Mouse (Mus musculus) heart, postnatal 0 days (tissue): ENCODE data around the gene Lacc1. TPM values are rescaled to one million over a fixed set of nuclear protein-coding genes. Genes with fewer than 3 reads are reported as not detected.
A peak's percentile ranks its signal among the peaks of the same experiment; 100 is the strongest.
"Not testable (repeated sequence)": the region's sequence is repeated elsewhere in the genome, so short reads cannot be mapped to it uniquely, and the experiment has no call there.

ENCODE experiments used
- ATAC-seq: fragments of 200-750 bp; cut with Nextera tagmentation; 2 replicates; pipeline ENCODE4 v1.8.0; 2017; ENCODE audit warnings: low read depth, moderate number of reproducible peaks, moderate library complexity; ENCODE audit not compliant: insufficient read depth
- DNase-seq: peaks from one replicate; pipeline ENCODE4 v3.0.0-alpha.2; 2016; ENCODE audit warnings: low spot score
- H3K27ac ChIP-seq: fragments of 300-500 bp; sonication (generic); 2 replicates; pipeline ENCODE4 v1.5.1; 2014; ENCODE audit warnings: low read depth, mild to moderate bottlenecking
- H3K27me3 ChIP-seq: fragments of 300-500 bp; sonication (generic); 2 replicates; pipeline ENCODE4 v1.6.1; 2014; ENCODE audit warnings: low read length, mixed read lengths; ENCODE audit not compliant: control insufficient read depth, insufficient read depth
- H3K36me3 ChIP-seq: fragments of 300-500 bp; sonication (generic); replicated peaks from 2 replicates; pipeline ENCODE4 v1.6.1; 2014; ENCODE audit warnings: low read length, mixed read lengths; ENCODE audit not compliant: control insufficient read depth, insufficient read depth
- H3K4me1 ChIP-seq: fragments of 300-500 bp; sonication (generic); 2 replicates; pipeline ENCODE4 v1.6.1; 2014; ENCODE audit warnings: antibody characterized with exemption; ENCODE audit not compliant: control insufficient read depth, insufficient read depth
- H3K4me2 ChIP-seq: fragments of 300-500 bp; sonication (generic); 2 replicates; pipeline ENCODE4 v1.6.1; 2014; ENCODE audit warnings: low read depth, mild to moderate bottlenecking, low read length, moderate library complexity
- H3K4me3 ChIP-seq: fragments of 300-500 bp; sonication (generic); 2 replicates; pipeline ENCODE4 v1.5.1; 2014; ENCODE audit warnings: low read depth, low read length
- H3K9ac ChIP-seq: fragments of 300-500 bp; sonication (generic); replicated peaks from 2 replicates; pipeline ENCODE4 v1.6.1; 2014; ENCODE audit warnings: low read depth, low read length, mixed read lengths
- H3K9me3 ChIP-seq: fragments of 300-500 bp; sonication (generic); replicated peaks from 2 replicates; pipeline ENCODE4 v1.6.1; 2016; ENCODE audit warnings: low read length; ENCODE audit not compliant: control insufficient read depth
- CTCF ChIP-seq: IDR thresholded peaks from 2 replicates; pipeline ENCODE4 v1.5.1; 2016; ENCODE audit warnings: antibody characterized with exemption, control low read depth, low read depth
- EP300 ChIP-seq: IDR thresholded peaks from 2 replicates; pipeline ENCODE4 v1.6.1; 2016; ENCODE audit warnings: antibody characterized with exemption, low read depth
- WGBS: fragments of 180-500 bp; shearing (Covaris S2); extraction: QIAGEN DNeasy Blood & Tissue Kit; methylation state at CpG from one replicate; pipeline ENCODE4 v1.1.7; 2014; 5-methylcytosine and 5-hydroxymethylcytosine counted together
- polyA plus RNA-seq: library from polyadenylated mRNA; unstranded; fragments of >200 nt; fragmentation: Nextera tagmentation; extraction: Ambion mirVana; gene quantifications from 2 replicates; pipeline ENCODE4 v1.2.1, GENCODE M21; 2015
- total RNA-seq: library from RNA; depleted of rRNA; stranded (reverse); fragments of >200 nt; gene quantifications from 2 replicates; pipeline ENCODE4 v1.2.3, GENCODE M21; 2014; ENCODE audit warnings: low replicate concordance

The Lacc1 gene
- total and polyA plus RNA-seq, 2 experiments from 2014 or later: 0.50 to 1.6 TPM

- Histone ChIP-seq H3K4me1 (peaks cover 5% of the 10 kb centered on the region; the same call in 1 of the 2 replicates), H3K9me3 (0 out of 2 replicates have a peak, but pooled peaks cover 4% of the 10 kb centered on the region), H3K36me3 (no peaks in the 10 kb centered on the region), H3K27me3 (no peaks in the 10 kb centered on the region), H3K4me2 (no peak overlapping the region), H3K4me3 (no peak overlapping the region), H3K9ac (no peak overlapping the region), H3K27ac (no peak overlapping the region)
- ATAC-seq (no peak), DNase-seq (no peak)
- TF ChIP-seq CTCF (no peak), EP300 (no peak)
- 90% methylated on average over 5 of the region's 5 CpGs for WGBS
These were observed 5.9 kb downstream of the Lacc1 start for GRCm38 (mm10) chr14:77030808-77031207.

- DNase-seq (no peak), ATAC-seq (no peak)
- H3K27ac ChIP-seq: no peak overlapping the region
- no peak overlapping the region for H3K4me3 ChIP-seq
- H3K4me1 ChIP-seq: peaks cover 5% of the 10 kb centered on the region; the same call in 1 of the 2 replicates
- 46% methylated on average over 5 of the region's 5 CpGs for WGBS
- H3K9me3 ChIP-seq: 0 out of 2 replicates have a peak, but pooled peaks cover 4% of the 10 kb centered on the region
- no peak for TF ChIP-seq CTCF
- H3K27me3 ChIP-seq: no peaks in the 10 kb centered on the region
- H3K9ac ChIP-seq: no peak overlapping the region
- H3K4me2 ChIP-seq: no peak overlapping the region
- H3K36me3 ChIP-seq: no peaks in the 10 kb centered on the region
These were observed 7.2 kb downstream of the Lacc1 start for GRCm38 (mm10) chr14:77029319-77030054.

GRCm38 (mm10) chr14:77024499-77024898 is 12.2 kb downstream of the Lacc1 start:
- Histone ChIP-seq H3K9me3 (0 out of 2 replicates have a peak, but pooled peaks cover 4% of the 10 kb centered on the region), H3K36me3 (no peaks in the 10 kb centered on the region), H3K27me3 (no peaks in the 10 kb centered on the region), H3K9ac (no peak overlapping the region), H3K27ac (no peak overlapping the region), H3K4me3 (no peak overlapping the region), H3K4me2 (no peak overlapping the region), H3K4me1 (no peaks in the 10 kb centered on the region)
- ATAC-seq (no peak), DNase-seq (no peak)
- WGBS: 86% methylated on average over 3 of the region's 3 CpGs
- TF ChIP-seq CTCF (no peak), EP300 (no peak)

- 49% methylated on average over 6 of the region's 6 CpGs for WGBS
- no peaks in the 10 kb centered on the region for H3K27me3 ChIP-seq
- no peak overlapping the region for H3K9ac ChIP-seq
- H3K27ac ChIP-seq: no peak overlapping the region
- H3K9me3 ChIP-seq: no peaks in the 10 kb centered on the region
- 0 out of 2 replicates have a peak overlapping the region, but pooled peaks have one; percentile 1 for H3K4me2 ChIP-seq
- H3K36me3 ChIP-seq: no peaks in the 10 kb centered on the region
- H3K4me1 ChIP-seq: no peaks in the 10 kb centered on the region
- H3K4me3 ChIP-seq: no peak overlapping the region
- ATAC-seq (no peak), DNase-seq (no peak)
- no peak for TF ChIP-seq EP300
- no peak for TF ChIP-seq CTCF
These were observed 19.5 kb downstream of the Lacc1 start for GRCm38 (mm10) chr14:77017211-77017610.

GRCm38 (mm10) chr14:77016783-77017182 is 19.9 kb downstream of the Lacc1 start:
- not testable (repeated sequence) for H3K36me3 ChIP-seq, DNase-seq, H3K4me1 ChIP-seq, ATAC-seq, H3K9ac ChIP-seq, H3K27me3 ChIP-seq, H3K4me3 ChIP-seq, H3K9me3 ChIP-seq, H3K27ac ChIP-seq
- WGBS: 33% methylated on average over 12 of the region's 12 CpGs
- H3K4me2 ChIP-seq: 0 out of 2 replicates have a peak overlapping the region, but pooled peaks have one; percentile 1

- WGBS: 5% methylated on average over 3 of the region's 3 CpGs
- ATAC-seq: no peak
These were observed 24.9 kb downstream of the Lacc1 start for GRCm38 (mm10) chr14:77011804-77012203.

More at GRCm38 (mm10) chr14:77011804-77012203, 24.9 kb downstream of the Lacc1 start:
- H3K27ac ChIP-seq: no peak overlapping the region
- TF ChIP-seq EP300 (no peak), CTCF (peak; percentile 91)
- H3K4me2 ChIP-seq: no peak overlapping the region
- peak; percentile 31 for DNase-seq
- no peaks in the 10 kb centered on the region for H3K36me3 ChIP-seq
- no peaks in the 10 kb centered on the region for H3K27me3 ChIP-seq
- no peaks in the 10 kb centered on the region for H3K9me3 ChIP-seq
- no peak overlapping the region for H3K9ac ChIP-seq
- no peak overlapping the region for H3K4me3 ChIP-seq
- H3K4me1 ChIP-seq: no peaks in the 10 kb centered on the region
